Mouse (Mus musculus) spleen, adult 12 weeks (tissue): ENCODE measurements around the gene Gm14406.
"Not testable (repeated sequence)": the region's sequence is repeated elsewhere in the genome, so short reads cannot be mapped to it uniquely, and the experiment has no call there.

Source experiments
- DNase-seq: peaks from one replicate; pipeline ENCODE4 v3.0.0; 2022; ENCODE audit warnings: low spot score

The Gm14406 gene

GRCm38 (mm10) chr2:177577998-177578397 lies at the start of gene Gm14406:
Gene Gm14406 (minus strand): TSS chr2:177578210.
- DNase-seq: not testable (repeated sequence)

DNA sequence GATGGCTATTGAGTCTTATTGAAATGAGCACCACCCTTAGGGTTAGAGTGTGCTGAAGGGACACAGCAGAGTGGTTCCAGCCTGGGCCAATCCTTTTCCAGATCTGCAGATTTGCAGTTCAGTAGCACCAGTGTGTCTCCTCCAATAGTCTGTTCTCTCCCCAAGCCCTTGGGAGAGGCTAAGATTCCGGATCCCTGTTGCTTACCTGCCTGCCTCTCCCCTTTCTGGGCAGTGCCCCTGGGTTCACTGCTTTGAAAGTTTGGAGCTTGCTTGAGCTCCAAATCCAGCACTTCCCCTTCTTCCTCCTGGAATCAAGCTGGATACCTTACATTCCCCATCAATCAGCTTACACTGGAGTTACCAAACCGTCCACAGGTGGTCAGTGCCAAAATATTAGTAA lies 2.9 kb downstream of the Gm14406 start:
- not testable (repeated sequence) for DNase-seq

- not testable (repeated sequence) for DNase-seq
Measured at GRCm38 (mm10) chr2:177559365-177559764, 18.6 kb downstream of the Gm14406 start.

- DNase-seq: not testable (repeated sequence)
Measured at GRCm38 (mm10) chr2:177555261-177555660, 22.7 kb downstream of the Gm14406 start.

DNA sequence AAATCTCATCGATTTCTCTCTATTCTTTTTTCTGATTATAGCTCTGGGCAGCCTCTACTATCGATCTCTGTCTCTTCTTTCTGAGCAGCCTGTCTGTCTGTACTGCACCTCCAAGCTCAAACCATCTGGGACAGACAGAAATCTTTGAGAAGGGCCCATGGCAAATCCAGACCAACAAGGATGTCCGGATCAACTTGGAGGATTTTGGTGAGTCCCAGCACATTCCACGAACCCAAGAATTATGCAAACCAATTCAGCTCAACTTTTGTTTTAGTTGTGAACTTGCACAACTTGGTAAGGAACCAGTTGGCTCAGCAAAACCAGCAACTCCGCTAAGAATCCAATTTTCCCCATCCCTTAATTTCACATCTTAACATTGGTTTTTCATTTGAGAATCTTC lies 40.3 kb downstream of the Gm14406 start:
- DNase-seq: not testable (repeated sequence)

DNA sequence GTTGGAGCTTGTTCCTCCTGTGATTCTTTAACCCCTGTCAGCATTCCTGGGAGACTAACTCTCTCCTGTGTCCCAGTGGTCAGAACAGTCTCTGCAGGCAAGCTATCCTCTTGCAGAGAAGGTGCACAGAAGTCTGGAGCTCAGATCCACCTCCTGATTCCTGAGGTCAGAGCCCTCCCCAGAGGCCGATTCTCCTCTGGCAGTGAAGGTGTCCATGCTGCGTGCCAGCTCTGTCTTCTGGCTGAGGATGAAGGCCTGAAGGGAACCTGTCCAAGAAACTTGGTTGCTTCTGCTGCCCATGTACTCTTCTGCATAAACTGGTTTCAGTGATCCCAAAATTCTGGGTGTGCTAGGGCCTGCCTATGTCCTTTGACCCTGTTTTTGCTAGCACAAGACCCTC lies 40.9 kb downstream of the Gm14406 start:
- DNase-seq: not testable (repeated sequence)

DNA sequence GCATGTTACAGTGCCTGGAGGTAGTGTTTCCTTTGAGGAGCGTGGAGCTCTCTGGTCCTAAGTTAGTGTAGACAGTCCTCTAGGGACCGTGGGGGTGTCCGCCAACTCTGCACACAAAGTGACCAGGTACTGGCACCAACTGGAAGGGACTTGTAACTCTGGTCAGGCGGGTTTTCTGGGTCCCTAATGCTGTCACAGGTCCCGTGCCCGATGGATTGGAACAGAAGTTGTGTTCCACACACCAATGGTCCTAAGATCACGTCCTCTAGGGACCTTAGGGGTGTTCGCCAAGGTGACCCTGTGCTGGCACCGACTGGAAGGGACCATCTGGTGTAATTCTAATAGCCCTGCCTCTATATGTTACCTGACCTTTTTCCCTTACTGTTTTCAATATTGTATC lies 42.1 kb downstream of the Gm14406 start:
- no peak for DNase-seq

DNA sequence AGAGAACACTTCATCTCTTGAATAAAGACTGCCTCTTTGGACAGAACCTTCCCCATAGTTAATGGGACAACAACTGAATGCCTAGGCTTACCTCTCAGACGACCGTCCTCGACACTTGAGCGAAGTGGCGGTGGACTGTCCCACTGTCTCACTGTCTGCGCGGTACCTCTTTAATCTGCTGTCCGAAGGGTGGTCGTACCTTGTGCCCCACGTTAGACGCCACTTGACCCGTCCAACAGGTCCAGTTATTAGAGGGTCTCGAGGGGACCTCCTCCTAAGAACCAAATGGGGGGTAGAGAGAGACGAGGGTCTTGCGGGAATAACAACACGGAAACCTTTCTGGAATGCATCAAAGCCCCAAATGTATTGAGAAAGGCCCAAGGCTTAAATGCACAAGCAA lies 53.8 kb downstream of the Gm14406 start:
- not testable (repeated sequence) for DNase-seq

GRCm38 (mm10) chr2:177523674-177524073 lies 54.3 kb downstream of the Gm14406 start:
- DNase-seq: not testable (repeated sequence)

DNA sequence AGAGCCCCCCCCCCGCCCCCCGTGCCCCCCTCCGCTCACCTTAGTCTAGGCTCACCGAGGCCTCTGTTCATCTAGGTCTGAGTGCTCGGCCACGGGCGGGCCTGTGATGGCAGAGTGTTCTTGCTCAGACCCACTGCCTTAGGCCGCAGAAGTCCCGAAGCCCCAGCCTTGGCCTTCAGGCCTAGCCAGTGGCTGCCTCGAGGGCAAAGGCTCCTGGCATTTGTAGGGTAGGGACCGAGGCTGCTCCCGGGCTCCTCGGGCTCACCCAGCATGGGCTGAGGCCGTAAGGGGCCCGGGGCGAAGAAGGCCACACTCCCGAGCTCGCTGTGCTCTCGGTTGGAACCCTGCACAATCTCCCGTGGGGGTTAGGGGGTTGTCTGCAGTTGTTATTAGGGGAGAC lies 54.9 kb downstream of the Gm14406 start:
- DNase-seq: no peak

DNA sequence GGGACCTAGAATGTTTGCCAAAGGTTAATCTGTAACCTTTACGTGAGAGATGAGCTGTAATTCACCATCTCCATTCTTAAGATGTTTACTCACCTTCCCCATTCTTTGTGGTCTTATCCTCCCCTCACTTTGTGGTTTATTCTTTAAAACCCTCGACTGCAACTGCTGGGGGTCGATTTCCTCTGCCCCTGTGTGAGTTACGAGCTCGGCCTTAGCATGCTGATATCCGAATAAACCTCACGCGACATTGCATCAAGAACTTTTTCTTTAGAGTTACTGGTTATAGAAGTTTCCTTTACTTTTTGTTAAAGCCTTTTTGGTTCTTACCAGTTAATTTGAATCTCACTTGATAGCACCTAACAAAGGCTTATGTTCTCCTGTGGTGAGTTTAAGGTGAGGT lies 58.0 kb downstream of the Gm14406 start:
- no peak for DNase-seq
